Mouse (Mus musculus) adrenal gland, postnatal 25 days (tissue): ENCODE measurements around the gene Numbl. TPM values are rescaled to one million over a fixed set of nuclear protein-coding genes. Genes with fewer than 3 reads are reported as not detected.

Source experiments
- DNase-seq: peaks from one replicate; pipeline ENCODE4 v3.0.0; 2021; ENCODE audit warnings: mixed read lengths
- total RNA-seq: library from RNA; stranded (reverse); gene quantifications from 2 replicates; pipeline ENCODE4 v1.2.3, GENCODE M21; 2021

Gene Numbl
- total RNA-seq, 1 experiment from 2014 or later, result 12.6 TPM

- no peak for DNase-seq
These were observed 37.7 kb downstream of the Numbl start for GRCm38 (mm10) chr7:27295956-27296355.

- DNase-seq, result no peak
These were observed 38.3 kb downstream of the Numbl start for GRCm38 (mm10) chr7:27296518-27296917.

- no peak for DNase-seq
These were observed 39.9 kb downstream of the Numbl start for GRCm38 (mm10) chr7:27298033-27298610.

- no peak for DNase-seq
These were observed 40.6 kb downstream of the Numbl start for GRCm38 (mm10) chr7:27298816-27299215.

- no peak for DNase-seq
These were observed 42.1 kb downstream of the Numbl start for GRCm38 (mm10) chr7:27300351-27300750.

GRCm38 (mm10) chr7:27300801-27301200 is 42.6 kb downstream of the Numbl start:
- DNase-seq, result no peak

GRCm38 (mm10) chr7:27302172-27302571 is 43.9 kb downstream of the Numbl start:
- DNase-seq, result peak; percentile 80

- DNase-seq, result no peak
These were observed 47.0 kb downstream of the Numbl start for GRCm38 (mm10) chr7:27305091-27305730.

GRCm38 (mm10) chr7:27306161-27307160 is 48.2 kb downstream of the Numbl start:
- DNase-seq, result peak; percentile 45

GRCm38 (mm10) chr7:27307551-27307950 is 49.3 kb downstream of the Numbl start:
- no peak for DNase-seq

GRCm38 (mm10) chr7:27308821-27309549 is 50.8 kb downstream of the Numbl start:
- no peak for DNase-seq

- no peak for DNase-seq
These were observed 51.6 kb downstream of the Numbl start for GRCm38 (mm10) chr7:27309832-27310231.

- peak; percentile 61 for DNase-seq
These were observed 52.1 kb downstream of the Numbl start for GRCm38 (mm10) chr7:27310306-27310705.

GRCm38 (mm10) chr7:27310996-27311535 is 52.8 kb downstream of the Numbl start:
- no peak for DNase-seq

GRCm38 (mm10) chr7:27311651-27312284 is 53.5 kb downstream of the Numbl start:
- no peak for DNase-seq

- no peak for DNase-seq
These were observed 56.2 kb downstream of the Numbl start for GRCm38 (mm10) chr7:27314393-27314792.

- DNase-seq, result no peak
These were observed 57.7 kb downstream of the Numbl start for GRCm38 (mm10) chr7:27315958-27316357.

- DNase-seq, result no peak
These were observed 61.2 kb downstream of the Numbl start for GRCm38 (mm10) chr7:27319411-27319810.

- DNase-seq, result no peak
These were observed 64.1 kb downstream of the Numbl start for GRCm38 (mm10) chr7:27322291-27322690.

- no peak for DNase-seq
These were observed 64.8 kb downstream of the Numbl start for GRCm38 (mm10) chr7:27323001-27323400.

GRCm38 (mm10) chr7:27324161-27324560 is 65.9 kb downstream of the Numbl start:
- no peak for DNase-seq
